Mouse (Mus musculus) left cerebral cortex, postnatal 36 days (tissue): ENCODE results near the gene Lsm2. TPM values are rescaled to one million over a fixed set of nuclear protein-coding genes. Genes with fewer than 3 reads are reported as not detected.
"Not testable (repeated sequence)": the region's sequence is repeated elsewhere in the genome, so short reads cannot be mapped to it uniquely, and the experiment has no call there.

Experiments
- DNase-seq, 2 experiments: peaks; one replicate each; pipeline ENCODE4 v3.0.0; 2021 to 2022; ENCODE audit warnings: low spot score in 2 of 2, mixed read lengths in 1 of 2
- intact Hi-C: fragments of 180-260 bp; cut with DNase I; formaldehyde crosslinking; loops from one replicate; pipeline ENCODE4 v1.15.1; 2025
- total RNA-seq, 2 experiments: library from RNA; stranded (reverse); gene quantifications; 2 replicates each; pipeline ENCODE4 v1.2.3; 2021

The Lsm2 gene
- total RNA-seq = 10 to 100 TPM; 19.4 to 19.8 TPM

DNA sequence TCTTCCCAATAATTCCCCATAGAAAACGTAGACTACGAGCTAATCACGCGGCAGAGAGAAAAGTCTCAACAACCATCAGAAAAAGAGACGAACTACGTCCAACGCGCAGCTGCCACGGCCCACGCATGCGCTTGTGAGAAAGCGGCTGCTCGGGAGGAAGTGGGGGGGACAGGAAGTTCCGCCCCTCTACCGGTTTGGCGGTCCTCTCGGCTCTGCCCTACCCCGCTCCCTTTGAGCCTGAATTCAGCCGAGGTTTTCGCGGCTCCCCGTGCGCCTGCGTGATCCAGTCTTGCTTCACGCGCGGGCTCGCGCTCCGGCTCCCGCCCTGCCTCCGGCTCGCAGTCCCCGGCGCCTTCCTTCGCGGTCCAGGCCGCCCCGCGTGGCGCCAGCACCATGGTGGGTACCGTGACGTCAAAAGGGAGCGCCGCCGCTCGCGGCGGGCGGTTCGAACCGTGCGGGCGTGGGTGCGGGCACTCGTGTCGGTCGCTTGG lies at the start of gene Lsm2:
Gene Lsm2, plus strand, starts transcription at position 173 of the 491 bp plus-strand sequence.
- intact Hi-C loops = loop anchor here (1.0 to 5.0 kb wide), 2 partner anchors 29 to 129 kb away; partner anchors contain the start of genes Nelfe and Skiv2l
- peak; percentile 94 to 97 for DNase-seq

DNA sequence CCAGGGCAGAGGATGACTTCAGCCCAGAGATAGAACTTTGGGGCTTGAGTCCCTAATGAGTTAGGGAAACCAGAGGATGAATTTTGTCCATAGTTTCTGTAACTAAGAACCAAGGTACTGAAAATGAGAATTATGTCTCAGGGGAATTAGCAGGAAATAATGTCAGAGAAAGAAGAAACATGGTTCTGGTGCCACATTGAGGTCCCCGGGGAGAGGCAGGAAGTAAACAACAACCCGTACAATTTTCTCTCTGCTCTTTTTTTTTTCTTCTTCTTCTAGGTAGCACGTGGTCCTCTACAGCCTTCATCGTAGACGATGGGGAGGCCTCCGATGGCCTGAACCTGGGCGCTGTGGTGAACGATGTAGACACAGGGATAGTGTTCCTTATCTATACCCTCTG lies 49.4 kb upstream of the Lsm2 start:
- DNase-seq = no peak
- intact Hi-C loops = no loop called here

DNA sequence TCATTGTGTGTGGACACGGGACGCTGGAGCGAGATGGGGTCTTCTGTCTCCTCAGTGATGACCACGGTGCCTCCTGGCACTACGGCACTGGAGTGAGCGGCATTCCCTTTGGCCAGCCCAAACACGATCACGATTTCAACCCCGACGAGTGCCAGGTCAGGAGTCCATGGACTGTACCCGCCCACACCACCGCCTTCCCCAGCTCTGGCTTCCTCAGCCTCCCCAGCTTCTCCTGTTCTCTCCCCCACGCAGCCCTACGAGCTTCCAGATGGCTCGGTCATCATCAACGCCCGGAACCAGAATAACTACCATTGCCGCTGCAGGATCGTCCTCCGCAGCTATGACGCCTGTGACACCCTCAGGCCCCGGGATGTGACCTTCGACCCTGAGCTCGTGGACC lies 47.6 kb upstream of the Lsm2 start:
- no peak for DNase-seq
- intact Hi-C loops = no loop called here

DNA sequence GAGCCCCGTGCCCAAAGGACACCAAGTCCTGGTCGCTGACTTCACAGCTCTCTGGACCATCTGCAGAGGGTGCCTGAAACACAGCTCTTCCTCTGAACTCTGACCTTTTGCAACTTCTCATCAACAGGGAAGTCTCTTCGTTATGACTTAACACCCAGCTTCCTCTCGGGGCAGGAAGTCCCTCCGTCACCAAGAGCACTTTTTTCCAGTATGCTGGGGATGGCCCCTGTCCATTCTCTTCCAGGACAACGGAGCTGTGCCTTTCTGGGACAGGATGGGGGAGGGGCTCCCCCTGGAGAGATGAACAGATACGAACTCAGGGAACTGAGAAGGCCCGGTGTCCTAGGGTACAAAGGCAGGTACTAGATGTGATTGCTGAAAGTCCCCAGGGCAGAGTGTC lies 46.8 kb upstream of the Lsm2 start:
- DNase-seq = no peak
- intact Hi-C loops = no loop called here

DNA sequence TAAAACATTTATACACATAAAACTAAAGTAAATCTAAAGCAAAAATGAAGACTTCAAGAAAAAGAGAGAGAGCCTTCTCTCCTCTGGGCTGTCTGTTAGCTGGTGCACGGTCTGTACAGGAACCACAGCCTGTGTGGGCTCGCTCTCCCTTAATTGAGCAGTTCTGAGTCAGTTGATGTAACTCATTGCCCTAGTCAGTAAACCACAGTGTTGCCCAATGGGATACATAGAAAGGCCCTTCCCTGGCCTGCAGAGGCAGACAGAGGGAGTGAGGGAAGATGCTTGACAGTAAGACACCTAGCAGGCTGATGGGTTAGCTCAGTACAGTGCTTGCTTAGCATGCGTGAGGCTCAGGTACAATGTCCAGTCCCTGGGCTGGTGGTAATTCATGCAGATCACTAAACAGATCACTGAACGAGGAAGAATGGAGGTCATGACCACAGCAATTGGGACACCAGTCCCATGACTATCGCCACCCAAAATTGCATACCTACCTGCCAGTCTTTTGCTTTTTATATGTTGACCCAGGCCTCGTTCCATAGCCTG lies 43.6 kb upstream of the Lsm2 start:
- DNase-seq = no peak
- intact Hi-C loops = no loop called here

DNA sequence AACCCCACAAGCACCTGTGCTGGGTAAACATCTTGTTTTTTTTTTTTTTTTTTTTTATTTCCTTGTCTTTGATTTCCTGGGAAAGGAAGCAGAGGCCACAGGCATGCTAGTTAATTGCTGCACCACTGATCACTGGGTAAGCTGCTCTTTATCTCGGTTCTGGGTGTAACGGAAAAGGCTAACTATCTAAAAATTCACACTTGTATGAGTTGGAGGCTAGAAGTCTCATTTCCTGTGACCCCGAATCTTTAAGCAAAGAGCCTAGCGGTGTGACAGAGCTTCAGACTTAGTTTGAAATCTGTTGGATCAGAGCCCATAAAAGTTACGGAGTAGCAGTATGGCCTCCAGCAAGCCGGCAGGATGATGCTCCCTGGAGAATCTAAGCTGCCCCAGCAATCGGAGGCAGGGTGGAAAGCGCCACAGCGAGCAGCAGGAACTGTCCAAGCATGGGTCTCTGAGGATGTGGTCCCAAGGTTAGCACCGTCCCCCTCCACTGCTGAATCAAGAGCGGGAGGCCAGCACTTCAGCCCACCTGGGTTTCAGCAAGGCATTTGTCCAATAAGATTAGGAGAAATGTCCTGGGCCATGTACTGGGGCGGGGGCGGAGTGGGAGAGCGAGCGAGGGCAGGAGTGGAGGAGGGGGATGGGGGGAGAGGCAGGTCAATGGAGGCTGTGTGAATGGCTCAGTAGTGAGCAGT lies 40.2 kb upstream of the Lsm2 start:
- intact Hi-C loops = no loop called here
- no peak for DNase-seq

DNA sequence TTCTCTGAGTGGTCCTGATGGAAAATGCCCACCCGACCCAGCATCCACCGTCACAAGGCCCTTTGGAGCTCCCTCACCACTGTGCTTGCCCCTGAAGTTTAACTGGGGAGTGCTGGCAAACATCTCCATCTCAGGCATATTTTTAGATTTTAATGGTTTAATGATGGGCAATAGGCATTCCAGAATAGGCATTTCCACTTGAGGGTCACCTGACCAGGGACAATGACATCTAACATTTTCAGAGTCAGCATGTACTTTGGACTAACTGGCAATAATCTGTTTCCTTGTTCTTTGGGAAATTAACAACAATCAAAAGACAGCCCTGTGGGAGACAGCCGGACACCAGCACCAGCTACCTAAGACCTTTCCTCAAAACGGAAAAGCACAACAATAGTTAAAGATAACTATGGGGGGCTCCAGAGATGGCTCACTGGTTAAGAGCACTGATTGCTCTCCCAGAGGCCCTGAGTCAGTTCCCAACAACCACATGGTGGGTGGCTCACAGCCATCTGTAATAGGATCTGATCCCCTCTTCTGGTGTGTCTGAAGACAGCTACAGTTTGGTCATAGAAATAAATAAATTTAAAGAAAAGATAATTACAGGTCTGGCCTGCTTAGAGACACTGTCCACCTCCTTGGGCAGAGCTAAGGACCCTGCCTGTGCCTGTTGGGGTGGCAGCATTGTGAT lies 38.4 kb upstream of the Lsm2 start:
- intact Hi-C loops = no loop called here
- DNase-seq = no peak

DNA sequence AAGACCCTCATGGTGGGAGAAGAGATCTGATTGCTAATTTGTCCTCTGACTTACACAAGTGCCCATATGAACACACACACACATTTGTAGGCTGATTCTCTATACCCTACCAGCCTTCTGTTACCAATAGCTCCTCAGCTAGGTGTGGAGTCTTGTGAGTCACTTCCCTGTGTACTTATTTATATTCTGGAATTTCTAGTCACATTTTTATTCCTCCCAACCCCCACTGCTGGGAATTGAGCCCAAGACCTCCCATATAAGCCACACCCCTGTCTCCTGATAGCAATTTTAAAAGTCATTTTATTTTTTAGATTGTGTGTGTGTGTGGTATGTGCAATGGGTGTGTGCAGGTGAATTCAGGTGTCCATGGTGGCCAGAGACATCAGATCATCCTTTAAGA lies 37.3 kb upstream of the Lsm2 start:
- no peak for DNase-seq
- intact Hi-C loops = no loop called here

DNA sequence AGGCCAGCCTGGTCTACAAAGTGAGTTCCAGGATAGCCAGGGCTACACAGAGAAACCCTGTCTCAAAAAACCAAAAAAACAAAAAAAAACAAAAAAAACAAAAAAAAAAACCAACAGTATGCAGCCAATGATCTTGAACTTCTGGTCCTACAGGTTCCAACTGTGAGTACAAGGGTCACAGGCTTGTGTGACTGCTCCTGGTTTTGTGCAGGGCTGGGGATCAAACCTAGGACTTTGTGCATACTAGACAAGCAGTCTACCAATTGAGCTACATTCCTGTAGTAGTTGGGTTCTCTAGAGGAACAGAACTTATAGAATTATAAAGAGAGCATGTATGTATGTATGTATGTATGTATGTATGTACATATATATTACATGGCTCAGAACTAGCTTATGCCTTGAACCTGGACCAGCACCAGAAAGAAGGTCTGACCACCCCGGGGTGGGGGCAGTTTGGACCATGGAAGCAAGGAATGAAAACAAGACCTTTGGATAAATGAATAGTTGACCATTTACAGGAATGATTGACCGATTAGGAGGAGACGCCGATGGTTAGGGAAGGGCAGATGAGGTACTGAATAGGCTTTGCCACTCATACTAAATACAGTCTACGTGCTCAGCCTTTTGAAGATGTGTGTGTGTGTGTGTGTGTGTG lies 35.0 kb upstream of the Lsm2 start:
- no peak for DNase-seq
- intact Hi-C loops = no loop called here

DNA sequence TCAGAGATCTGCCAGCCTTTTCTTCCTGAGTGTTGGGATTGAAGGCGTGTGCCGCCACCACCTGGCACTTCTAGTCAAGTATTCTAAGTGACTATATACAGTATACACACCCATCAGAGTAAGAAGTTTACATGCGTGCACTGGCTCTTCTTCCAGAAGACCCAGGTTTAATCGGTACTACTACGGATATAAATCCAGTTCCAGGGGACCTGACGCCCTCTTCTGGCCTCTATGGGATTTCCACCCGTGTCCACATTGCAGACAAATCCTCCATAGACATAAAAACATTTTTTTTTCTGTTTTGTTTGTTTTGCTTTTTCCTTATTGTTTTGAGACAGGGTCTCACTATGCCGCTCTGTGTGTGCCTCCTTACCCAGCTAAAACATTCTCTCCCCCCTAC lies 34.1 kb upstream of the Lsm2 start:
- intact Hi-C loops = no loop called here
- DNase-seq = no peak

DNA sequence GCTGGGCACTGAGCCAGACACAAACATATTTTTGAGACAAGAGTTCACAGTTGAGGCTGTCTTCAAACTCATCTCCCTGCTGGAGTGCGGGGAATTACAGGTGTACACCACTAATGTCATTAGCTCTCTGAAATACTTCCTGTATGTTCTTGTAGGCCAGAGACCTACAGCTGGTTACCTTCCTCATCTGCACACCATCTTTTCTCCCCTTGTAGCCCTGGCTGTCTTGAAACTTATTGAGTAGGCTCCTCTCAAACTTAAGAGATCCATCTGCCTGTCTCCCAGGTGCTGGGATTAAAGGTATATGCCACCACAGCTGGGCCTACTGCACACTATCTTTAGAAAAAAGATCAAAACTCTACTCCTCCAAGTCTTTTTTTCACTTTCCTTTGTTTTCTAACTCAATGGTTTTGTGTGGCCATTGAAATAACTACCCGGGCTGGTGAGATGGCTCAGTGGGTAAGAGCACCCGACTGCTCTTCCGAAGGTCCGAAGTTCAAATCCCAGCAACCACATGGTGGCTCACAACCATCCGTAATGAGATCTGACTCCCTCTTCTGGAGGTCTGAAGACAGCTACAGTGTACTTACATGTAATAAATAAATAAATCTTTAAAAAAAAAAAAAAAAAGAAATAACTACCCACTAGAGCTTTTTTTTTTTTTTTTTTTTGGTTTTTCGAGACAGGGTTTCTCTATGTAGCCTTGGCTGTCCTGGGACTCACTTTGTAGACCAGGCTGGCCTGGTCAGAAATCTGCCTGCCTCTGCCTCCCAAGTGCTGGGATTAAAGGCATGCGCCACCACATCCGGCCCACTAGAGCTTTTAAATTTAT lies 32.7 kb upstream of the Lsm2 start:
- intact Hi-C loops, DNase-seq: not testable (repeated sequence)

- intact Hi-C loops = no loop called here
- DNase-seq = no peak
These were observed 32.1 kb upstream of the Lsm2 start for GRCm38 (mm10) chr17:34949553-34949969.

- intact Hi-C loops = loop anchor here (5.0 kb wide), 1 partner anchor 53 kb away; the partner anchor contains the start of genes C2 and Ehmt2
- DNase-seq = no peak
These were observed 30.9 kb upstream of the Lsm2 start for GRCm38 (mm10) chr17:34950514-34951455.

DNA sequence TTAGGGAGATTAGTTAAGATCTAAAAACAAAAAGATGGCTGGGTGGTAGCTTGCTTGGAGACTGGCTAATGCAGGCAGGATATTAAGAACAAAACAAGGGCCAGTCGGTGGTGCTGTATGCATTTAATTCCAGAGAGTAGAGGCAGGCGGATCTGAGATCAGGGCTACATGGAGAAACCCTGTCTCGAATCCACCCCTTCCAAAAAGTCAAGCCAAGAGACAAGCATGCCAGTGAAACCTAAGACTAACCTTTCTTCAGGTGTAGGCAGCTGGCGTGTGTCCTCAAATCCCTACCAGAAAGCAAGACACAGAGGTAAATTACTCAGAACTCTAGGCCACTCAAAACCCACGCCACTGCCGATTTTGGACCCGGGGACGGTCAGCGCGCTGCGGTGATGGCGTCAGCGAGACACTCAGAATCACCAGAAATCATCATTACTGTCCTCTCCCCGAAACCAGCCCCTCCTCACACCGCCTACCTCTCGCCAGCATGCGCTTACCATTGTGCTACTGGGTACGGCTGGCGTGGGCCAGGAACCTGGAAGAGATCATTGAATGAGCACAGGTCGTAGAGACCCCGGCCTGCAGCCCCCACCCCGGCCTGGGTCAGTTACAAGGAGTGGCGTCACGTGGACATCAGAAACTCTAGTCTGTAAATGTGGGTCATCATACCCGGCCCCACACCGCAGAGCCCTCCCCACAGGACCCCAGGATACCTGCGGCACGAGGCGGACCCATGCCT lies 29.9 kb upstream of the Lsm2 start:
- DNase-seq = peak; percentile 55 to 69
- intact Hi-C loops = loop anchor here (1.0 to 5.0 kb wide), 2 partner anchors 29 to 55 kb away; partner anchors contain the start of genes C2, Ehmt2 and Lsm2

- peak; percentile 26 to 79 for DNase-seq
- intact Hi-C loops = loop anchor here (1.0 to 5.0 kb wide), 2 partner anchors 29 to 55 kb away; partner anchors contain the start of genes C2, Ehmt2 and Lsm2
These were observed 29.2 kb upstream of the Lsm2 start for GRCm38 (mm10) chr17:34952378-34953040.

DNA sequence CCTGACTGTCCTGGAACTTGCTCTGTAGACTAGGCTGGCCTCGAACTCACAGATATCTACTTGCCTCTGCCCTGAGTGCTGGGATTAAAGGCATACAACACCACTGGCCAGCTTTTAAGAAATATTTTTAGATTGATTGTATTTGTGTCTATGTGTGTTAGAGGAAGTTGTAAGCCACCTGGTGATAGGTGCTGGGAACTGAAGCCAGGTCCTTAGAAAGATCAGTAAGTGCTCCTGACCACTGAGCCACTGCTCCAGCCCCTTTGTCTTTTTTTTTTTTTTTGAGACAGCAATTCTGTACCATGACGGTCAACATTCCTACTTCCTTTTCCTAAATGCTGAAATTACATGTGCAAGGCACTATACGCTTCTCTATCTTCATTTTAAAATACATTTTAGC lies 28.4 kb upstream of the Lsm2 start:
- DNase-seq = no peak
- intact Hi-C loops = loop anchor here (5.0 kb wide), 1 partner anchor 56 kb away; the partner anchor contains the start of genes C2 and Ehmt2

DNA sequence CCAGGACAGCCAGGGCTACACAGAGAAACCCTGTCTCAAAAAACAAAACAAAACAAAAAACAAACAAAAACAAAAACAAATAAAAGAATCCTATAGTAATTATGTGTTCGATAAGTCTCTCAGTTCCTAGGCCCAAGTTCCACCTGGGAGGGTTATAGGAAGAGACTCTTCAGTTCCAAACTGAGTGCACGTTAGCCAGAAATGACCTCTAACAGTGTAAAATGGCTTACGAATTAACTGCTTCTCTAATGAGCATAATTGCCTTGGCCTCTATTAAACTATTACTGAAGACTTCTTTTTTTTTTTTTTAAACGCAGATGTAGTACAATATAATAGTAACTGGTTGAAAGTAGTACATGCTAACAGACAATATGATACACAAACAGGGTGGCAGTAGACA lies 27.8 kb upstream of the Lsm2 start:
- DNase-seq = no peak
- intact Hi-C loops = loop anchor here (5.0 kb wide), 1 partner anchor 57 kb away; the partner anchor contains the start of genes C2 and Ehmt2
